Mouse (Mus musculus) forebrain, embryonic 14.5 days (tissue): Measurements from ENCODE around the gene Fbxw4. TPM values are rescaled to one million over a fixed set of nuclear protein-coding genes. Genes with fewer than 3 reads are reported as not detected.

Experiments used
- ATAC-seq: fragments of 200-750 bp; cut with Nextera tagmentation; 2 replicates; pipeline ENCODE4 v1.8.0; 2017; ENCODE audit warnings: mild to moderate bottlenecking, moderate library complexity
- DNase-seq: peaks from one replicate; pipeline ENCODE4 v3.0.0-alpha.2; 2015; ENCODE audit warnings: low spot score
- H3K27ac ChIP-seq: fragments of 300-500 bp; sonication (generic); 2 replicates; pipeline ENCODE4 v1.5.1; 2014; ENCODE audit warnings: low read depth, mild to moderate bottlenecking, control low read depth, low read length, moderate library complexity
- H3K27me3 ChIP-seq: fragments of 300-500 bp; sonication (generic); replicated peaks from 2 replicates; pipeline ENCODE4 v1.6.1; 2014; ENCODE audit warnings: low read length, control low read depth, mixed read lengths; ENCODE audit not compliant: control insufficient read depth, insufficient read depth
- H3K36me3 ChIP-seq: fragments of 300-500 bp; sonication (generic); 2 replicates; pipeline ENCODE4 v1.6.1; 2014; ENCODE audit warnings: low read length, control low read depth; ENCODE audit not compliant: control insufficient read depth, insufficient read depth
- H3K4me1 ChIP-seq: fragments of 300-500 bp; sonication (generic); 2 replicates; pipeline ENCODE4 v1.6.1; 2014; ENCODE audit warnings: antibody characterized with exemption, low read length, control low read depth; ENCODE audit not compliant: control insufficient read depth, insufficient read depth
- H3K4me2 ChIP-seq: fragments of 300-500 bp; sonication (generic); 2 replicates; pipeline ENCODE4 v1.6.1; 2014; ENCODE audit warnings: mild to moderate bottlenecking, control low read depth, low read length
- H3K4me3 ChIP-seq: fragments of 300-500 bp; sonication (generic); 2 replicates; pipeline ENCODE4 v1.5.1; 2014; ENCODE audit warnings: low read depth, low read length, control low read depth
- H3K9ac ChIP-seq: fragments of 300-500 bp; sonication (generic); 2 replicates; pipeline ENCODE4 v1.6.1; 2014; ENCODE audit warnings: mild to moderate bottlenecking, low read length, control low read depth, moderate library complexity
- H3K9me3 ChIP-seq: fragments of 300-500 bp; sonication (generic); replicated peaks from 2 replicates; pipeline ENCODE4 v1.6.1; 2016; ENCODE audit warnings: low read length, control low read depth, mixed read lengths; ENCODE audit not compliant: control insufficient read depth
- WGBS: fragments of 180-500 bp; shearing (Covaris S2); extraction: QIAGEN DNeasy Blood & Tissue Kit; methylation state at CpG from one replicate; pipeline ENCODE4 v1.1.7; 2014; 5-methylcytosine and 5-hydroxymethylcytosine counted together
- polyA plus RNA-seq: library from polyadenylated mRNA; unstranded; fragments of >200 nt; fragmentation: Nextera tagmentation; extraction: Ambion mirVana; gene quantifications from 2 replicates; pipeline ENCODE4 v1.2.1, GENCODE M21; 2014

The Fbxw4 gene
- polyA plus RNA-seq, 1 experiment from 2014 or later = 4.7 TPM

DNA sequence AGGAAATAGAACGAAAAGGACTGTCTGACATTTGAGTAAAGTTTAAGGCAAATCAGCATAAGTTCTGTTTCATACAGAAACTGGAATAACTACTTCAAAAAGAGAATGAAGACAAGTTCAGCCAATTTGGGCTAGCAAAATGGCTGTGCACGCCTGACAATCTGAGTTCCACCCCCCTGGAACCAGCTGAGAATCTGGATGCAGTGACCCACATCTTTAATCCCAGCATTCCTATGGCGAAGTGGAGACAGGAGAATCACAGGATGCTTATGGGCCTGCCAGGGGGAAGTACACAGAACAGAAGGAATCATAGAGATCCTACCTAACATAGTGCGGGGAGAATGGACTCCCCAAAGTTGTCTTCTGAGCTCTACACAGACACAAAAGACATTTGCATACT is 63.0 kb downstream of the Fbxw4 start:
- 73% methylated on average over 4 of the region's 4 CpGs for WGBS
- peaks cover 97% of the 10 kb centered on the region for H3K27me3 ChIP-seq
- 0 out of 2 replicates have a peak, but pooled peaks cover 4% of the 10 kb centered on the region for H3K4me1 ChIP-seq
- H3K27ac ChIP-seq = no peak overlapping the region
- H3K36me3 ChIP-seq = no peaks in the 10 kb centered on the region
- no peak overlapping the region for H3K9ac ChIP-seq
- no peak for ATAC-seq
- H3K4me2 ChIP-seq = no peak overlapping the region
- H3K9me3 ChIP-seq = no peaks in the 10 kb centered on the region
- DNase-seq = no peak
- no peak overlapping the region for H3K4me3 ChIP-seq

DNA sequence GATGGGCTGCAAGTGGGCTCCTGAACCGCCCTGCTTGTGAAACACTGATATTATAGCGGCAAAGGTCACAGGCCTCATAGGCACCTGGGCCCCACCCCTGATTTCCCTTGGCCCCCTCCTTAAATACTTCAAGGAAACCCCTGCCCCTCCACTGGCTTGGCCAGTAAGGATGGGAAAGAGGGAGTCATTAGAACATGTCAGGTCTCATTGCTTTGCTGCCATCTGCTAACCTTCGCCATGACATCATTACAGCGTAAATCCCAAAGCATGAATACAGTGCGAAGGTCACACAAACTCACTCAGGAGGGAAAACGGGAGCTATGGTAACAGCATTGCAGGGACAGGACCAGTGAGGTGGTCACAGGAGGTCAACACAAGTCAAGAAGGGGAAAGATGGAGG is 63.7 kb downstream of the Fbxw4 start:
- peak; percentile 42 for ATAC-seq
- 26% methylated on average over 6 of the region's 6 CpGs for whole genome bisulfite sequencing

DNA sequence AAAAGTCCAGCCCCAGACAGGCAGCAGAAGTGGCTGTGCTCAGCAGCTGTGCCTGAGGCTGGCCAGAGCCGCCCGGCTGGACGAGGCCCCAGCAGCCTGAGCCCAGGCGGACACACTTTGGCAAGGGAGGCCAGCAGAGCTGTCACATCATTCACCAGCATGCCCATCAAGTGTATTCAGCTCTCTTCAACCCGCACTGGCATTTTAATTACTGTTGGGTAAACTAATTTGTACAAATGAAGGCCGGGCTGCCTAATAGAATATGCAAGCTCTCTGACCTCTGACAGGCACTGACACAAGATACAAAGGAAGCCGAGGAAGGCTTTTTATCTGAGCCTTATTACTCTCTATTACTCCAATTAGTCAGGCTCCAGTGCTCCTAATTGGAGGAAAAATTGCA is 64.1 kb downstream of the Fbxw4 start:
- Histone ChIP-seq H3K4me2 (no peak overlapping the region), H3K4me3 (no peak overlapping the region), H3K4me1 (0 out of 2 replicates have a peak, but pooled peaks cover 4% of the 10 kb centered on the region), H3K9me3 (no peaks in the 10 kb centered on the region), H3K9ac (no peak overlapping the region), H3K27me3 (peaks cover 97% of the 10 kb centered on the region), H3K36me3 (no peaks in the 10 kb centered on the region), H3K27ac (no peak overlapping the region)
- ATAC-seq = peak; percentile 93
- 5% methylated on average over 7 of the region's 7 CpGs for WGBS
- DNase-seq = peak; percentile 91

More for the DNA sequence above, 63.7 kb downstream of the Fbxw4 start:
- no peak for DNase-seq
- no peak overlapping the region for H3K4me3 ChIP-seq
- H3K27ac ChIP-seq = no peak overlapping the region
- H3K4me2 ChIP-seq = no peak overlapping the region
- H3K27me3 ChIP-seq = peaks cover 98% of the 10 kb centered on the region
- no peaks in the 10 kb centered on the region for H3K36me3 ChIP-seq
- 0 out of 2 replicates have a peak, but pooled peaks cover 4% of the 10 kb centered on the region for H3K4me1 ChIP-seq
- no peaks in the 10 kb centered on the region for H3K9me3 ChIP-seq
- no peak overlapping the region for H3K9ac ChIP-seq

DNA sequence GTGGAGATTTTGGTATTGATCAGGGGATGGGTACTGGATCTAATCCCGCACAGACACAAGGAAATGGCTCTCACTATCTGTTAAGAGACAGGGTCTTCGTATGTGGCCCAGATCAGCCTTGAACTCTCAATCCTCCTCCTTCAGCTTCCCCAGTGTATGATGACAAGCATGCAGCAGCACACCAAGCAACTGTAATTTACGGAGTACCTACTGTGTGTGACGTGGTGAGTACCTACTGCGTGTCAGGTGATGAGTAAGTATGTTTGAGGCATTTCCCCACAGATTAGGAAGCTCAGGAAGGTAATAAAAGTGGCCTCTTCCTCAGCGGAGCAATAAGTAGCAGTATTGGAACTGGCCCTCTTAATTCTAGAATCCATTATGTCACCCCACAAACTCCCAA is 64.6 kb downstream of the Fbxw4 start:
- Histone ChIP-seq H3K4me2 (no peak overlapping the region), H3K9ac (no peak overlapping the region), H3K4me1 (0 out of 2 replicates have a peak, but pooled peaks cover 4% of the 10 kb centered on the region), H3K9me3 (no peaks in the 10 kb centered on the region), H3K27me3 (peaks cover 91% of the 10 kb centered on the region), H3K27ac (no peak overlapping the region), H3K4me3 (no peak overlapping the region), H3K36me3 (no peaks in the 10 kb centered on the region)
- WGBS = 84% methylated on average over 6 of the region's 6 CpGs
- DNase-seq = no peak
- ATAC-seq = no peak

DNA sequence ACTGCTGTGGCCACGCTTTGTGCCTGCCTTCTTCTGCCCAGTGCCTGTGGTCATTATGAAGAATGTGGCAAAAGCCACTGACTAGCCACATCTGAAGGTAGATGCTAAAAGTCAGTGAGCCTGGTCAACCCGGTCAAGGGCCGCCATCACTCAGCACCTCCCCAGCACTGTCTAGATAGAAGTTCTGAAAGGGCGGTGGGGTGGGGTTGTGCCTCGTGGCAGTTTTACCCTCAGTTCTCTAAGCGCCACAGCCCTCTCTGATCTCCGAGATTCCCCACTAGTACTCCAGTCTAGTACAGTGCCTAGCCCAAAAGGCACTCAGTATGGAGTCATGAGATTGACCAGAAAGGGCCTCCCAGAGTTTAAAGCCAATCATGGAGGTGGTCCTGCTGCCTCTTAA is 66.0 kb downstream of the Fbxw4 start:
- peaks cover 79% of the 10 kb centered on the region for H3K27me3 ChIP-seq
- DNase-seq (no peak), ATAC-seq (no peak)
- H3K4me3 ChIP-seq = no peak overlapping the region
- 0 out of 2 replicates have a peak, but pooled peaks cover 4% of the 10 kb centered on the region for H3K4me1 ChIP-seq
- WGBS = 93% methylated on average over 7 of the region's 7 CpGs
- H3K27ac ChIP-seq = no peak overlapping the region
- H3K36me3 ChIP-seq = no peaks in the 10 kb centered on the region
- no peaks in the 10 kb centered on the region for H3K9me3 ChIP-seq
- H3K9ac ChIP-seq = no peak overlapping the region
- no peak overlapping the region for H3K4me2 ChIP-seq

DNA sequence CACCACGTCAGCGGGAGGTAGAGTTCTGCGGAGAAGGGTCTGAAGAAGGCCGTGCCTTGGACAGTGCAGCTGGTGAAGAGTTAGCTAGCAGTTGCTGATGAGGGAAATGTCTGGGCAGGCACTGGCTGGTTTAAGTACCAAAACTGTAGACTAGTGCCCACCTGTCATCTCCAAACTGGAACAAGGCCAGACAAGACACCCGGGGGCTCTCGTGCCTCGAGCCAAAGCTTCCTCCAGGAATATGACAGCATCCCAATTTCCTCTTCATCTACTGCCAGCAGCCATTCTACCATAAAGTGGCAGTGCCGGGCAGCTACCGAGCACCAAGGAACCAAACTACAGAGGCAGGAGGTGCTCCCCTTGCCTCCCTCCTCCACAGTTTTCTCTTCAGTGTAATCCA is 67.2 kb downstream of the Fbxw4 start:
- 82% methylated on average over 9 of the region's 9 CpGs for WGBS

DNA sequence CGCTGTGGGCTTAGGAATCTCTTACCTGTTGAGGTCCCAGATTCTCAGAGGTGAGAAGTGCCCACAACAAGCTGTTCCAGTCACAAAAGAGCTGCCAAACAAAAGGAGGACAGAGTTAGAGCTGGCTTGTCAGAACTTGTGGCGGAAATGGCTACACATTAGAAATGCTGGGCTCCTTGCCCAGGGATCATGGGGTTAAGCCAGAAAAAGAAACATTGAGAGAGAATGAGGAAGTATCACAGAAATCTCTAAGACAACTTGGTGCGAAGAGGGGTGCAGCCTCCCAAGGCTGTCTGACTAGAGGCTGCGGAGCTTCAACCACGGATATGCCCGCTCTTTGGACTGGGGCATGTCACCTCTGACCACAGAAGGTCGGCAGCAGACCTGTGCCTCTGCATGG is 68.4 kb downstream of the Fbxw4 start:
- peaks cover 66% of the 10 kb centered on the region for H3K27me3 ChIP-seq

More for the DNA sequence above, 67.2 kb downstream of the Fbxw4 start:
- Histone ChIP-seq H3K27me3 (peaks cover 70% of the 10 kb centered on the region), H3K4me1 (0 out of 2 replicates have a peak, but pooled peaks cover 4% of the 10 kb centered on the region), H3K27ac (no peak overlapping the region), H3K9me3 (no peaks in the 10 kb centered on the region), H3K36me3 (no peaks in the 10 kb centered on the region), H3K4me3 (no peak overlapping the region), H3K9ac (no peak overlapping the region), H3K4me2 (no peak overlapping the region)
- DNase-seq (no peak), ATAC-seq (no peak)

DNA sequence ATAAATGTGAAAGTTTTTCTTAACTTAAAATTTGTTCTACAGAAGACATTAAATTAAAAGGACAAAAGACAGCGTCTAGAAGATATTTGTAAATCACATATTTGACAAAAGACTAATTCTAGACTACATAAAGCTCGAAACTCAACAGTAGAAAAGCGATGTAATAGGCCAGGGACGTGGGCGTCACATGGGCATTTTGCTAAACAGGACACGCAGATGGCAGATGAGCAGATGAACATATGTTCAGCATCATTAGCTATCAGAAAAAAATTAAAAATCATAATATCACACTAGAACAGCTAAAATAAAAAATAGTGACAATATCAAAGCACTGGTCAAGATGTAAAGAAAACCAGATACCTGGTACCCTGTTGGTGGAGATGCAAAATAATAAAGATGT is 70.4 kb downstream of the Fbxw4 start:
- Histone ChIP-seq H3K9me3 (no peaks in the 10 kb centered on the region), H3K4me1 (no peaks in the 10 kb centered on the region), H3K27ac (no peak overlapping the region), H3K27me3 (peaks cover 54% of the 10 kb centered on the region), H3K4me3 (no peak overlapping the region), H3K36me3 (no peaks in the 10 kb centered on the region), H3K9ac (no peak overlapping the region), H3K4me2 (no peak overlapping the region)
- WGBS = 94% methylated on average over 6 of the region's 6 CpGs
- ATAC-seq (no peak), DNase-seq (no peak)

More for the DNA sequence above, 68.4 kb downstream of the Fbxw4 start:
- H3K9ac ChIP-seq = no peak overlapping the region
- DNase-seq (no peak), ATAC-seq (no peak)
- WGBS = 89% methylated on average over 7 of the region's 7 CpGs
- H3K36me3 ChIP-seq = no peaks in the 10 kb centered on the region
- no peak overlapping the region for H3K4me3 ChIP-seq
- H3K4me1 ChIP-seq = 0 out of 2 replicates have a peak, but pooled peaks cover 4% of the 10 kb centered on the region
- H3K9me3 ChIP-seq = no peaks in the 10 kb centered on the region
- no peak overlapping the region for H3K27ac ChIP-seq
- H3K4me2 ChIP-seq = no peak overlapping the region

DNA sequence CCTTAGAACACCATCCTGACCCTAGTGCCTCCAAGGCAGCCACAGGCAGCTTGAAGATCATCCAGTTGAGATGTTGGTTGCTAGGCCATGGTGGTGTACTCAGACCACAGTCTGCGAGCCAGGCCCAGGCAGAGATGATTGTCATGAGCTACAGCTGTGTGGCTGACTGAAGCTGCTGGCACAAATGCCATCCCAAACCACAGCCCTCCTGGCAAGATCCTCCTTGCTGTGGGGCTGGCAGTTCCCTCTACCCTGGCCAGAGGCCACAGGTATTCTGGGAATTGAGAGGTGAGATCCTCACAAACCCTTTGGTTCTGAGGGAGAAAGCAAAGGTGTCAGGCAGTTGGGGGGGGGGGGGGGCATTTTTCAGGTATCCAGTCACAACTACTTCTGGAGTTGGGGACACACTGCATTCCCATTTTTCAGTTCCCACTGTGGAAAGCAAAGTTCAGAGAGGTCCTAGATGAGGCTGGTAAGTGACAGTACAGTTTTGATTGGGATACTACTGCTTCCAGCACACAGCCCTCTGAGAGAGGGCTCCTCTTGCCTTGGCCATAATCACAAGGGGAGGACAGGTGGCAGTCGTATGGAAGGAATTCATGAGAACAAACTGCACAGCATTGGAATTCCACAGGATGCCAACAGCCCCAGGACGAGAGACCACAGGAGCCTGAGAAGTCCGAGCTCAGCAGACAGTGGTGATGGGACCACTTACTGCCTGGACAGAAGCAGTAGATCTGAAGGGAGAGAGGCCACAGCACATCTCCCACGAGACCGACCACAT is 72.4 kb downstream of the Fbxw4 start:
- no peak overlapping the region for H3K27ac ChIP-seq
- H3K9ac ChIP-seq = no peak overlapping the region
- DNase-seq (no peak), ATAC-seq (no peak)
- no peaks in the 10 kb centered on the region for H3K36me3 ChIP-seq
- 91% methylated on average over 6 of the region's 6 CpGs for WGBS
- peaks cover 33% of the 10 kb centered on the region for H3K27me3 ChIP-seq
- H3K4me2 ChIP-seq = no peak overlapping the region
- H3K9me3 ChIP-seq = no peaks in the 10 kb centered on the region
- no peak overlapping the region for H3K4me3 ChIP-seq
- no peaks in the 10 kb centered on the region for H3K4me1 ChIP-seq
